Mouse (Mus musculus) adrenal gland, adult (tissue): ENCODE measurements at regions not wholly inside any gene's neighbourhood (a gene's known extent, or its start where the extent isn't known, plus 50 kb on each side); places are given as distances from the start of the nearest gene placed in this dataset.
"Not testable (repeated sequence)": the region's sequence is repeated elsewhere in the genome, so short reads cannot be mapped to it uniquely, and the experiment has no call there.

Experiments
- DNase-seq, 2 experiments: peaks; one replicate each; pipeline ENCODE4 v3.0.0; 2022 to 2023; ENCODE audit warnings: low spot score in 1 of 2; ENCODE audit not compliant: inconsistent age in 2 of 2

DNA sequence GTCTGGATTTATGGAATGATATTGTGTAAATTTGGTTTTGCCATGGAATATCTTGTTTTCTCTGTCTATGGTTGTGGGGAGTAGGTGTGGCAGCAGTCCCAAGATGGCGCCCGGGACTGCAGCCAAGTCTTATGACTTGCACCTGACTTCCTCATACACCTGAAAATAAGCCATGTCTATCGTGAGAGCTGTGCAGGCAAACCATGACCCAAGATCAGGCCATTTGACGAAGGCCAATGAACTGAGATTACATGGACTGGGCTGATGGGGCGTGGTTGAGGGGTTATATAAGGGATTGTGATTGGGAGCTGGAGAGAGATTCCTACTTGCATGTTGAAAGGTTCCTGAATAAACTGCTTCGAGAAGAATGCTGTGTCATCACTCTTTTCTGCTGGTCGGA, 139.5 kb downstream of the Slc6a15 start:
- DNase-seq = not testable (repeated sequence)

DNA sequence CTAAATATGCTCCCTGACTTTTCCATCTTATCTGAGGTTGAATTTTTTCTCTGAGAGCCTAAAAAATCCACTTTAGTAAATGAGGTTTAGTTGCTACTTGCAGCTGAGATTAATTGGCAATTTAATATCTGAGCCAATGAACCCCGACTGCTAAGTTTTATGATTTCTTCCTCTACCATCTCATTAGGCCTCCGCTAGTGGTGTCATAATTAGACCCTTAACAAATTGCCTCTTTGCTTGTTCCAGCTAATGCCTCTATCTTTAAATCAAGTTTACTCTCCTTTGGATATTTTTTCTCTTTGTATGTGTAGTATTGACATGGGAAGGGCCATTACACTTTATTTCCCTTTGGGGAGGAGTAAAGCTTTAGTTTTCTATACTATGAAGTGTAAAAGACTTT, 176.9 kb downstream of the Slc6a15 start:
- DNase-seq = no peak

DNA sequence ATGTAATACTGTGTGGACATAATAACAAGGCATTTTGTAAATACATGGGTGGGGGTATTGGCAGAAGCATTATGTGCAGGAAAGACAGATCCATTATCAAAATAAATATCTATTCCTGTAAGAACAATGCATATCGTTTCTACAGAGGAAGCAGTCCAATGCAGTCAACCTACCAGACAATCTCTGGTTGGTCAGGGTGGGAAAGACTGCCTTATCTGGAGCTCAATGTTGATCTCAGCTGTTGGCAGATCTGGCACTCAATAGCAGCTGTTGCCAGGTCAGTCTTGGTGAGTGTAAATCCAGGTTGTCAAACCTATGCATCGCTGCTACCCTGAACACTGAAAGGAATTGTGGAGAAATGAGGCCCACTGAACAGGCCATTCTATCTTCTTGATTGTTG, 181.9 kb downstream of the Slc6a15 start:
- no peak for DNase-seq

DNA sequence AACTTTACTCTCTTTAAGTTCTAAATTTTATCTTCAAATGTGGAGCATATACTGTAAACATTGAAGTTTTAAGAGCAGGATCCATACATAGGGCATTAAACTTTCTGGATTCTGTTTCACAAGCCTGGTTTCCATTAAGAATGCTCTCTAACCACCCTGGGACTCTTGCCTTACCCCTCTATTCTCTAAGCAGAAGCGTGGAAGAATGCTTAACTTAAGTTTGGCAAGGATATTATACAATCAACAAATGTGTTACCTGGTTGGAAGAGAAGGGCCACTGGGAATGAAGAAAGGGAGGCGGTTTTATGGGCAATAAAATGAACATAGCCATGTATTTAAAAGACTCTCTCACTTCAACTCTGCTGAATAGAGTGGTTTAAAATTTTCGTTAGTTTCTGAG, 217.5 kb downstream of the Slc6a15 start:
- no peak for DNase-seq

DNA sequence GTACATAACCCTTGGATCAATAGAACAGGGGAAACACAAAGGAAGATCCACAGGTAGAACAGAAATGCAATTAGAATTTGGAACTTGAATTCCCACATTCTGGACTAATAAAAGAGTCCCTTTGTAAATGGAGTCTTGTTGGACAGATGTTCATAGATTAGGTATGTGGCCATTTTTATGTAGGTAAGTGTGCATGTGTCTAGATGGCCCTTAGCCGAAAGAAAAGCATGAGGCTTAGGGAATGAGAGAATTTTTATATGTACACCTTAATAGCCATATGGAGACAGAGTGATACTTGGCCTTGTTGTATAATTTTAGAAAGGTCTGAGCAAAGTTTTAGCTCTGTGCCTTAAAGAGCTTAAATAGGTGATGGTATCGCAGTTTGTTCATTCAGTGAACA, 217.9 kb downstream of the Slc6a15 start:
- no peak for DNase-seq

DNA sequence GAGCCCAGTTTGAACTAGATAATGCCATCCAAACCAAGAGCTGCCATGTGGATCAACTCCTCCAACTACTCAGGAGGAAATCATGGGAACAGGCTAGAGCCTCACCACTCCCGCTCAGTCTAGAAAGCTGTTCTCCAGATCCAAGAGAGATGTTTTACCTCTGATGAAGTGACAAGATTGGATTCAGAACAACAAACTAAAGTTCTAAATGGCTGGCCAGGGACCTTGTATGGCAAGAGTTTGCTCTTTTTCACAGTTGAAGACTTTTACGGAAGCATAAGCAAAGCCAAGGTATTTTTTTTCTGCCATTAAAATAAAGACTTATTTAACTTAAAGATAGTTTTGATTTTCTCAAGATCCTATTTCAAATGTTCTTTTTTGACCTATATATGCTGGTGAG, 224.4 kb downstream of the Slc6a15 start:
- DNase-seq = no peak

DNA sequence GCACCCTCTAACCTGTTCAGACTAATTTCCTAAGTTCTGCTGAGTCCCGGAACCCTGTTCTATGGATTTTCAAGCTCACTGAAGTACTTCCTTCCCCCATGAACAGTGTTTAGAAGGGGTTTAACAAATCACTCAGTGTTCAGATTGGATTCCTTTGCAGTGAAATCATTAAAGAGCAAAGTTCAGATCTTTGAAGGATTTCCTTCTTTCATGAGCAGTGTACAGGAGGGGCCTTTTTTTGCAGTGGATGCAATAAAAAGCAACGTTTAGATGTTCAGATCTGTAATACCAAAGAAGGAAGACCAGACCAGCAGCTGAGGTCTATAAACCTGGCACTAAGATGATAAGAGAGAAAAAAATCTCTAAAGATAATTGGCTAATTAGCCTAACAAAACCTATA, 273.6 kb downstream of the Slc6a15 start:
- no peak for DNase-seq

DNA sequence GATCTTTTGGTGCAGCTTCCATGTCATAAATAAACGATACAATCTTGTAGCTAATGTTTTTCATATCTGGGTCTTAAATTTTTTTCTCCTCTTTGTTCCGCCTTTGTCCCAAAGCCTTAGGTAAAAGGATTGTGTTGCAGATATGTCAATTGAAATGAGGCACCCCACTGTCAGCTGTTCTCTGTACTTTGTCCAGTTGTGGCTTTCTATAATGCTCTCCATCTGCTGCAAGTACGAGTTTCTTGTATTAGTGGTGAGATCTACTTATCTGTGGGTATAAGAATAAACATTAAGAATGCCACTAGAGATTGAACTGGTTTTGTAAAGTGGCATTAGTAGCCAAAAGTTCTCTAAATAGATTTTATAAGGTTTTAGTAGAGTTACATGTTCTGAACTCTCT, 282.3 kb downstream of the Slc6a15 start:
- DNase-seq = no peak

DNA sequence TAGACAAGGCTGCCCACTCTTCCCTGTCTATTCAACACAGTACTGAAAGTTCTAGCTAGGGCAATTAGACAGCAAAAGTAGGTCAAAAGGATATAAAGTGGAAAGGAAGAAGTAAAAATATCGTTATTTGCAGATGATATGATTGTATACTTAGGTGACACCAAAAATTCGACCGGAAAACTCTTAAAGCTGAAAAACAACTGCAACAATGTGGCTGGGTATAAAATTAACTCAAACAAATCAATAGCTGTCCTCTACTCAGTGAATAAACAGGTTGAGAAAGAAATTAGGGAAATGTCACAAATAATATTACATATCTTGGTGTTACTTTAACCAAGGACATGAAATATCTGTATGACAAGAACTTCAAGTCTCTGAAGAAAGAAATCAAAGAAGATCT, 305.5 kb downstream of the Slc6a15 start:
- DNase-seq = no peak

DNA sequence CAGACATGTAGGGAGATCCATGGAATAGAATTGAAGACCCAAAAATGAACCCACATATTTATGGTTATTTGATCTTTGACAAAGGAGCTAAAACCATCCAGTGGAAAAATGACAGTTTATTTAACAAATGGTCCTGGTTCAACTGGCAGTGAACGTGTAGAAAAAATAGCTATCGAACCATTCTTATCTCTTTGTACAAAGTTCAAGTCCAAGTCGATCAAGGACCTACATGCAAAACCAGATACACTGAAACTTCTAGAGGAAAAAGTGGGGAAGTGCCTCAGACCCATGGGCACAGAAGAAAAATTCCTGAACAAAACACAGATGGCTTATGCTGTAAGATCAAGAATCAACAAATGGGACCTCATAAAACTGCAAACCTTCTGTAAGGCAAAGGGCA, 306.2 kb downstream of the Slc6a15 start:
- DNase-seq = no peak

DNA sequence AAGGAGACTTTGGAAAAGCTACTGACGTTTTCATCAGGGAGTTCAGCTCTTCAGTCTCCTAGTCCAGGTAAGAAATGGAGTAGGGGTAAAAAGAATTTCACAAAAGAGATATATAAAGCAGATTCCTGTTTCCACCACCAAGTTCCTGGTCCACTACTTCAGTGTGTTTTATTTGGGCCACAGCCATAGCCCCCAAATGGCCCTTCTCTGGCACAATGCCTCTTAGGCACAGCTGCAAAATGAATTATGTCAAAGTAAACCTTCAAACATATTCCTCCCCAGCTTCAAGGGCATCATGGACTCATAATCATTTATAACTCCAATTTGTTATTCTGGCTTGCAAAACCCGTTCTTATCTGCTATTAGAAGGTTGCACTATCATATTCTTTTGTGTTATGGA, 325.1 kb downstream of the Slc6a15 start:
- DNase-seq = peak; percentile 4 to 76

DNA sequence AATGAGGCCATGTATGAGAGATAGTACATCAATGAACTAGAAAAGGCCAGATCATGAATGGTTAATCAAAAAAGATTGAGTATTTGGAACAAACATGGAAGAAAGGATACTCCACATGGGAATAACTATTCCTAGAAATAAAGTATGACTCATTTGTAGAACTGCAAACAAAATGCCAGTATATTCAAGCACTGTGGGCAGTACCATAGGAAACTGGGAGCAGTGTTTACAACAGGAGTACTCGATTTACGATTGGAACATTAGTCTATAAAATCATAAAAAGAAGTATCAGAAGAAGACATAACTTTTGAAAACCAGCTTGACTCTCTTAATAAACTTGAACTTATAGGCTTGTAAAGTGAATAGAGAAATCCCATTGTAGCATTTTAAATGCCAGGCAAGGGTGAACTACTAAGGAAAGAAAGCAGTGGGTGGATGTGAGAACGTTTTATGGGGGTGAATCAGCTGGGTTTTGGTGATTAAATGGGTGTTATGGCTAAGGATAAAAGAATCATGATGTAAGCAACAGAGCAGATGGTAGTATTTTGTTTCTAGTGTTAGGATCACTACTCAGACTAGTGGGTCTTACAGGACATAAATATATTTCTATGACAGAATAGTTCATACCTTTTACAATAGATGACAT, 347.6 kb downstream of the Slc6a15 start:
- no peak for DNase-seq

DNA sequence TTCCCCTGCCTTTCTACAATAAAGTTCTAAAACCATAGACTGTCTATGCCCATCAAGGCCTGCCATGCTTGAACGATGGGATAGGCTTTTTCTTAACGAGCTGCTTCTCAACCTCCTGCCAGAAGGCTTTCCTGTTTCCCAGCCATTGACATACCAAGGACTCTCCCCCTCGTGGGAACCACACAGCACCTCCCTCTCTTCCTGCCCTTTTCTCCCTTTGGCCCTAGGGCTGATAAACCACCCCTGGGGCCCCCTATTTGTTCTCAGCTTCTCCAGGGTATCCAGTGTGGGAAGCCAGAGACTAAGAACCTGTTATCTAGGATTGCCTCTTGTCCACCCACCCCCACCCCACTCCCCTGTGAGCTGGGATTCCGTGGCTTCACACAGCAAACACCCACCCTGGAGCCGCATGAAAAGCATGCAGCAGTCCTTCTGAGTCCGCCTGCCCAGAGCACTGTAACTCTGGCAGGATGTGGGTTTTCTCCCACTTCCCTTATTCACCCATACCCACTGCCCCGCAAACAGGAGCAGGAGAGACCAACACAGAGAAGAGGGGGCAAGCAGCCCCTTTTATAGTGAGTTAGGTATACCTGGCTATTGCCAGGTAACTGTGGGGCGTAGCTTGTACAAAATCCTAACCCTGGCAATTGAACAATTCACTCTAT, 351.5 kb downstream of the Slc6a15 start:
- no peak for DNase-seq

DNA sequence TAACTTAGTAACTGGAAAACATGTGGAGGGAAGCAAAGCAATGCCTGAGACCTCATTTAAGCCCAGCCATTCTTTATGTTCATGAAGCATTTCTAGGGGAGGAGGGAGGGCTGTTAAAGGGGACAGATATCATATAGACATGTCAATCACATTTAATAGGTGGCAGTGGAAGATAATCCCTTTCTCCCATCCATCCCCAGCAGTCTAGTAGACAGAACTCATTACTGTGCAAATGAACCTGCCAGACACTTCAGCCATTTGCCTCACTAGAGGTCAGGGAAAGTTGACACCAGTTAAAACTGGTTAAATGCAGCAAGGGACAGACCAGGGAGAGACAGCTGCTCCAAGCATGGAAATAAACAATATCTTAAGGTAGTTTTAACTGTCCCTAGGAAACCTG, 359.1 kb downstream of the Slc6a15 start:
- no peak for DNase-seq

DNA sequence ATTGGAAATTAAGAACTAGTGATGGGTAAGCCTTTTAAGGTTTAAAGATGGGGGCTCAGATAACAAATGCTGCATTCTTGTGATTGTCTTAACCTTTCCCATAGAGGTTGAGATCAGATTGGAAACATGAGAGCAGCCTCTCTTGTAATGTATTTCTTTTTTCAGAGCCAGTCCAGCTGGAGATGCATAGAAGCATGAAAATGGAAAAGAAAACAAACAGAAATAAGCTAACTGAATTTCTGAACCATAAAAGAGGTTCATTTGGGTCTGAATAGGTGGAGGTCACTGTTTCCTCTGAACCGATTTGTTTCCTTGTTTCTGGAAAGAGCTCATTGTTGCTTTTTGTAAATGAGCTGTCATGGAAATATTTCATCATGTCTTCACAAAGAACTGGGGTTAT, 363.9 kb downstream of the Slc6a15 start:
- DNase-seq = no peak

DNA sequence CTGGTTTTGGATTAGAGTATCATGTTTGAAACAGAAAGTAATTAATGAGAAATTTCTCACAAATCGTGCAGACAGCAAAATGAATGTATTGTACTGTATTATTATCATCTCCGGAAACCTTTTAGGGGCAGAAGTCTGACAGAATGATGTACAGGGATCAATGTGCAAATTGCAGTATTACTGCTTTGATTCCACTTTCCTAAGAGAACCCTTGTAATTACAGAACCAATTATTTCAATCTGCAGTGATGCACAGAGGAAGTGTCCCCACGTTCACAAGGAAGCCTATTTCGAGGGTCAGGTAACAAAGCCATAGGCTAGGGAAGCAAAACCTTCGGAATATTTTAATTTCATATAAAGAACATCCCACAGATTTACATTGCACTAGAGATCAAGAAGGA, 364.4 kb downstream of the Slc6a15 start:
- no peak for DNase-seq

DNA sequence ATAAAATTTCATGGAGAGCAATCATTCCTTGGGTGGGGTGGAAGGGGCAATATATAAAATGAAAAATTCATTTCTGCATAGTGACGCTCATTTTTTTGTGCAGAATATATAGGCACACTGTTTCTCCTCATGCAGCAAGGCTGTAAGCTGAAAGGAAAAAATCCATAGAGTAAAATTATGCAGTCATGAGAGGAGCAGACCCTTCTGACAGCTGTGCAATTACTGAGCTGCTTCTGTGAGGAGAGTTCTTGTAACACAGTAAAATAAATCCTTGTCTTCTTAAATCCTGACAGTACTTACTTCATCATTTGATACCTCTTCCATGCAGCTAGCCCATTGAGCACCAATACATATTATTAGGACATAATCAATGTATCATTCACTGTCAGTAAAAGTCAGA, 362.7 kb upstream of the Gm21293 start:
- no peak for DNase-seq

DNA sequence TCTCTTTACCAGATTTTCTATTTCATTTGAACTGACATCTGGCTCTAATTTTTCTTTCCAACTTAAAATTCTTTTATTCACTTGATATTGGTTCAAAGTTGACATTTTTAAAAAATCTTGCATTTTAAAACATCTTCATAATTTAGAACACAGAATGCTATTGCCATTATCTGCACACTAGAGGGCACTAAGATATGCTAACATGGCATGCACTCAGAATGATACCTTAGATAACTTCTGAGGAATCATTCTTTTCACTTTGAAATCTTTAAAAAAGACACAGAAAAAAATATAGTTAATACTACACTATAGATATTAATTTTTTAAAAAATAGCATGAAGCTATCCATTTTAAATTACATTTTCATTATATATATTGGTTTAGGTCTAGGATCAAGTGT, 357.9 kb upstream of the Gm21293 start:
- DNase-seq = no peak

DNA sequence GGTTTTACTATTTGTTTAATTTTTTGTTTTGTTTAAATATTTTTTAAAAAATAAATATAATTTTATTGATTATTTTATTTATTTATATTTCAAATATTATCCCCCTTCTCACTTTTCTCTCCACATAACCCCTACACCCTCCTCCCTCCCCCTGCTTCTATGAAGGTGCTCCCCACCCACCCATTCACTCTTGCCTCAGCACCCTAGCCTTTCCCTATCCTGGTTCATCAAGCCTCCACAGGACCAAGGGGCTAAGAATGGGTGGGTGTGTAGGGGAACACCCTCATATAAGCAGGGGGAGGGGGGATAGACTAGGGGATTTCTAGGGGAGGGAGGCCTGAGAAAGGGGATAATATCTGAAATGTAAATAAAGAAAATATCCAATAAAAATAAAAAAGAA, 313.7 kb upstream of the Gm21293 start:
- no peak for DNase-seq

DNA sequence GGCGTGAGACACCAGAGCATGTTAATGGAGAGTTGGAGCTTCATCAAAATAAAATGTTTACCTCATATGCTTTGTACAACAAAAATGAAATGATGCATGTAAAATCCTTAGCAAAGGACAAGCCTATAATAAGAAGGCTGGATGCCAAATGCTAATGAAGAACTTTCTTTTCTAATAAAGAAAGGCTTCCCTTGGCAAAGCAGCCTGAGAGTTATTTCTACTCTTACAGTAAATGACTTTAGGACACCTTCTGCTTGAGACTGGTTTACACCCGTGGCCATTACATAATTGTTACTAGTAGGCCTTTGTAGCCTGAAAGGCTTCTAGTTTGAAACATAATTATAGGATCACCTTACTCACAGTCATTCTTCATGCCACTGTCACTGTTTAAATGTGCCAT, 310.7 kb upstream of the Gm21293 start:
- DNase-seq = no peak

DNA sequence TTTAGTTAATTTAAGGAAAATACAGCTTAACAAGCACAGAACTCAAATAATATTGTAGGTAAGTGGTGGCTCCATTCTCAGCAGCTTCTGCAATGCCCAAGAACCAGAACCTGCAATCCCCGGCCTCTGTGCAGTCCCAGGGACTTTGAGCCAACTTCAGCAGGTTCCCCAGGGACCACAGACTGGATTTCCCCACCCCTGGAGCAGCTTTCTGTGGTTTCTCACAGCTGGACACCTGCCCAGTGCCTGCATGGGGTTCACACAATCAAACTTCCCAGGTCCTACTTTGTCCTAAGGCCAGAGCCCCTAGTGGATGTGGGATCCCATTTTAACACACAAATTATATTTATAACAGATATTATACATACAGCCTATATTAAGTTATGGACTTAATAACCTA, 287.6 kb upstream of the Gm21293 start:
- peak in 1 of 2 experiments; percentile 31 for DNase-seq

DNA sequence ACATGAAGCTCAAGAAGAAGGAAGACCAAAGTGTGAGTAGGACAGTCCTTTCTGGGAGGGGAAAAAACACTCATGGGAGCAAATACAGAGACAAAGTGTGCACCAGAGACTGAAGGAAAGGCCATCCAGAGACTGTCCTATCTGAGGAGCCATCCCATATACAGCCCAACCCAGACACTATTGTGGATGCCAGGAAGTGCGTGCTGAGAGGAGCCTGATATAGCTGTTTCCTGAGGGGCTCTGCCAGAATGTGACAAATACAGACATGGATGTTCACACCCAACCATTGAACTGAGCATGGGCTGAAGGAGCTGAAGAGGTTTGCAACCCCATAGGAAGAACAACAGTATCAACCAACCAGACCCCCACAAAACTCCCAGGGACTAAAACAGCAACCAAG, 281.9 kb upstream of the Gm21293 start:
- peak in 1 of 2 experiments; percentile 7 for DNase-seq

DNA sequence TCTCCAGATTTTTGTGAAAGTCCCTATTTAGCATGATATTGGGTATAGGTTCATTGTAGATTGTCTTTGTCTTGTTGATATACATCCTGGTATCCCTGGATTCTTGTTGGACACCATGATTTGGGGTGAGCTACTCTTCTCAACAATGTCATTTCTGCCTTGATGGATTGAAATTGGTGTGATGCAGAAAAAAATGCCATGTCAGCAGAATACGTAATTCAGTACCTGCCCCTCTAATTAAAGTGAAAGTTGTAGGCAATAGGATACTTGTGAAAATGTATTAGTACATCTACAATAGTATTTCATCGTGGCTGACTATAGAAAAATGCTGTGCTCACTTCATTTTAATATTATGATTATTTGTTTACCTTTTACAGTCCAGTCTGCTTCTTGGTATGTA, 280.7 kb upstream of the Gm21293 start:
- DNase-seq = no peak
